Comparison of ENCODE assay signal across 12 mouse cellular contexts in genomic region chr11:53839663-53840642, GRCm38 (mm10). TPM values are rescaled to one million over a fixed set of nuclear protein-coding genes. Genes with fewer than 3 reads are reported as not detected.
DNase-seq lines count a peak whose midpoint lies in the region; ATAC-seq lines count a peak whose summit lies in the region.
"Had no signal": no experiment of that assay in that cellular context is flagged by ENCODE, and none has a peak within 500 bp of the region (broad histone marks: within the 10 kb centered on the region; RNA-seq: fewer than 3 reads in every experiment).

No protein-coding gene starts in this region.

- 38% methylated on average over 8 of the region's 8 CpGs for WGBS in intestine, embryonic 16.5 days

- peak overlapping the region; percentile 21; the same call in 1 of the 2 replicates for H3K4me2 ChIP-seq in intestine, embryonic 16.5 days (ENCODE audit: low read depth, low read length)

- H3K4me1 ChIP-seq in intestine, embryonic 16.5 days (ENCODE audit: control insufficient read depth, insufficient read depth, low read length) = peaks cover 31% of the 10 kb centered on the region

- no peak overlapping the region for H3K4me3 ChIP-seq in intestine, embryonic 16.5 days (ENCODE audit: low read length)

- H3K27ac ChIP-seq in intestine, embryonic 16.5 days (ENCODE audit: low read length) = peak overlapping the region; percentile 88

- no peaks in the 10 kb centered on the region for H3K27me3 ChIP-seq in intestine, embryonic 16.5 days (replicated peaks; ENCODE audit: control insufficient read depth, insufficient read depth, low read length)
- H3K27me3 ChIP-seq: Patski had no signal

- H3K36me3 ChIP-seq in intestine, embryonic 16.5 days (ENCODE audit: control insufficient read depth, insufficient read depth, low read length) = no peaks in the 10 kb centered on the region

- H3K9me3 ChIP-seq in intestine, embryonic 16.5 days (ENCODE audit: control insufficient read depth, low read length) = no peaks in the 10 kb centered on the region

- peak; percentile 46 for ATAC-seq in CD4-positive, CD25-positive, alpha-beta regulatory T cell, adult 4 months
- peak; percentile 95 for ATAC-seq in intestine, embryonic 16.5 days
- ATAC-seq: forebrain, embryonic 14.5 days; Patski had no signal

- peak; percentile 36 to 49 for DNase-seq in kidney, adult 8-10 months
- DNase-seq in kidney, adult 18-20 months = no peak
- DNase-seq in A20 (ENCODE audit: low read depth, low spot score) = peak; percentile 77
- no peak for DNase-seq in layer of hippocampus, adult 11-12 months (ENCODE audit: low spot score)
- DNase-seq in cerebellum, postnatal 36 days = no peak
- DNase-seq in cerebellum, adult 11-12 months = no peak
- DNase-seq: lung, postnatal 10 days; right cerebral cortex, postnatal 14 days had no signal

- peak overlapping the region; percentile 55 for H3K9ac ChIP-seq in intestine, embryonic 16.5 days (ENCODE audit: low read depth, low read length)

RNA-seq across cellular contexts. Expression of gene Gm12216, which starts 19.1 kb away (rescaled TPM):
- 10 to 100 TPM; 31.5 to 32.1 TPM for polyA plus RNA-seq in CD4-positive, CD25-positive, alpha-beta regulatory T cell, adult 4 months (2017; shearing (Covaris generic))
- polyA plus RNA-seq in intestine, embryonic 16.5 days (2015; fragmentation: Nextera tagmentation; extraction: Ambion mirVana) = 1.7 and 2.4 TPM in 2 replicates
- polyA plus RNA-seq: forebrain, embryonic 14.5 days had no signal

RNA-seq across cellular contexts. Expression of gene Slc22a5, which starts 51.5 kb away (rescaled TPM):
- polyA plus RNA-seq in CD4-positive, CD25-positive, alpha-beta regulatory T cell, adult 4 months (2017; shearing (Covaris generic)) = 10 to 100 TPM; 25.9 to 29.3 TPM
- polyA plus RNA-seq in intestine, embryonic 16.5 days (2015; fragmentation: Nextera tagmentation; extraction: Ambion mirVana) = 13.7 and 18.1 TPM in 2 replicates

Comparison
In these comparisons a context has a peak if more than half of its experiments do, and no peak if none do; other contexts are left out.
1. DNase-seq: peak in kidney, adult 8-10 months (2 of 2) and A20 (single experiment); none in kidney, adult 18-20 months (single experiment), layer of hippocampus, adult 11-12 months (single experiment), cerebellum, postnatal 36 days (0 of 2) and cerebellum, adult 11-12 months (single experiment).